Mouse (Mus musculus): ENCODE measurements around the gene Dlx6.

The Dlx6 gene

DNA sequence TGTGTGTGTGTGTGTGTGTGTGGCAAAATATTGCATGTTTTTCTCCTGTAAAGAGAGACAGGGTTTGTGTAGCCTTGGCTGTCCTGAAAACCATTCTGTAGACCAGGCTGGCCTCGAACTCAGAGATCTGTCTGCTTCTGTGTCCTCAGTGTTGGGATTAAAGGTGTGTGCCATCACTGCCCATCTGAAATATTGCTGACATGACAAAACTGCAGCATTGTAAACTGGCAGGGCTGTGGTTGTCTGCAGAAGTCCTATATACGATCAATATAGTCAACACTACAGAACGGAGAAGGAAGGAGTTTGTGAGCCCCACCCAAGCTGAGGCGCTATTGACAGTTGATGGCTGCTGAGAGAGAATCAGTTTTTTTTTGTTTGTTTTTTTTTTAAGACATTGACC, 54.2 kb downstream of the Dlx6 start:
- in situ Hi-C loops (cut with MboI; ENCODE audit: unreplicated experiment in 2 of 2) = loop anchor here (10.0 to 25.0 kb wide), 2 partner anchors 1273 to 1280 kb away; no protein-coding TSS in a partner anchor

Data from v-Abl transformed pro-B cells (cell line).